Mouse (Mus musculus) myocyte (in vitro differentiated cells): ENCODE data around the gene Rimklb. TPM values are rescaled to one million over a fixed set of nuclear protein-coding genes. Genes with fewer than 3 reads are reported as not detected.
A peak's percentile ranks its signal among the peaks of the same experiment; 100 is the strongest.
"Not testable (repeated sequence)": the region's sequence is repeated elsewhere in the genome, so short reads cannot be mapped to it uniquely, and the experiment has no call there.

Source experiments
- H3K27me3 ChIP-seq: one replicate; pipeline ENCODE4 v1.6.1; 2011; ENCODE audit not compliant: control insufficient read depth, insufficient read depth, insufficient read length
- H3K36me3 ChIP-seq: one replicate; pipeline ENCODE4 v1.6.1; 2011; ENCODE audit not compliant: control insufficient read depth, insufficient read depth
- H3K4me2 ChIP-seq: one replicate; pipeline ENCODE4 v1.6.1; 2011; ENCODE audit warnings: low read depth, control low read depth
- H3K4me3 ChIP-seq: one replicate; pipeline ENCODE4 v1.5.1; 2011; ENCODE audit warnings: mild to moderate bottlenecking, control low read depth, moderate library complexity
- H3K79me2 ChIP-seq: one replicate; pipeline ENCODE4 v1.6.1; 2011; ENCODE audit not compliant: control insufficient read depth, insufficient read depth
- H3ac ChIP-seq: one replicate; pipeline ENCODE4 v1.6.1; 2011; ENCODE audit not compliant: control insufficient read depth, insufficient read length
- CEBPB ChIP-seq: IDR thresholded peaks from 2 replicates; pipeline ENCODE4 v1.6.1; 2011; ENCODE audit warnings: mild to moderate bottlenecking, moderate library complexity; ENCODE audit not compliant: poor library complexity, insufficient read depth, severe bottlenecking
- E2F4 ChIP-seq: IDR thresholded peaks from one replicate; pipeline ENCODE4 v1.6.1; 2011; ENCODE audit warnings: mild to moderate bottlenecking, control low read depth, moderate library complexity; ENCODE audit not compliant: insufficient read depth
- MAX ChIP-seq: IDR thresholded peaks from one replicate; pipeline ENCODE4 v1.6.1; 2011; ENCODE audit warnings: low read depth, mild to moderate bottlenecking, control low read depth
- MYOD1 ChIP-seq, 3 experiments: IDR thresholded peaks; one replicate each; pipeline ENCODE4 v1.6.1; 2011; ENCODE audit warnings: control low read depth in 2 of 3, low read depth in 2 of 3, mild to moderate bottlenecking in 2 of 3, moderate library complexity in 1 of 3; ENCODE audit not compliant: insufficient read length in 2 of 3, control insufficient read depth in 1 of 3
- MYOG ChIP-seq, 3 experiments: IDR thresholded peaks; one replicate each; pipeline ENCODE4 v1.6.1; 2011; ENCODE audit warnings: control low read depth in 2 of 3, low read depth in 2 of 3, mild to moderate bottlenecking in 2 of 3; ENCODE audit not compliant: insufficient read length in 2 of 3, control insufficient read depth in 1 of 3, insufficient read depth in 1 of 3
- POLR2A ChIP-seq: IDR thresholded peaks from one replicate; pipeline ENCODE4 v1.6.1; 2011; ENCODE audit warnings: low read depth, mild to moderate bottlenecking, control low read depth, moderate library complexity; ENCODE audit not compliant: insufficient read length
- POLR2AphosphoS2 ChIP-seq: IDR thresholded peaks from one replicate; pipeline ENCODE4 v1.6.1; 2011; ENCODE audit warnings: low read depth, control low read depth; ENCODE audit not compliant: insufficient read length
- REST ChIP-seq: IDR thresholded peaks from one replicate; pipeline ENCODE4 v1.6.1; 2011; ENCODE audit warnings: mild to moderate bottlenecking, control low read depth, moderate library complexity; ENCODE audit not compliant: insufficient read depth, insufficient read length
- SRF ChIP-seq: IDR thresholded peaks from one replicate; pipeline ENCODE4 v1.6.1; 2011; ENCODE audit warnings: low read depth; ENCODE audit not compliant: control insufficient read depth, insufficient read length
- TCF12 ChIP-seq: IDR thresholded peaks from one replicate; pipeline ENCODE4 v1.6.1; 2011; ENCODE audit warnings: mild to moderate bottlenecking, control low read depth; ENCODE audit not compliant: poor library complexity, insufficient read depth, severe bottlenecking
- TCF3 ChIP-seq: IDR thresholded peaks from one replicate; pipeline ENCODE4 v1.6.1; 2011; ENCODE audit warnings: low read depth, control low read depth; ENCODE audit not compliant: insufficient read length
- USF1 ChIP-seq: IDR thresholded peaks from one replicate; pipeline ENCODE4 v1.6.1; 2011; ENCODE audit warnings: low read depth, mild to moderate bottlenecking, control low read depth, moderate library complexity
- polyA plus RNA-seq: library from polyadenylated mRNA; unstranded; fragments of >200 nt; fragmentation: generic; extraction: Trizol; gene quantifications from one replicate; pipeline ENCODE4 v1.2.1, GENCODE M21; 2012; ENCODE audit warnings: missing spikeins

The Rimklb gene
- not detected for polyA plus RNA-seq

GRCm38 (mm10) chr6:122498661-122499060, at the start of gene Rimklb:
TSS of gene Rimklb (minus strand) at chr6:122498761.
- H3K4me2 ChIP-seq: no peak within 1 kb of the TSS
- H3ac ChIP-seq: no peak within 1 kb of the TSS
- H3K4me3 ChIP-seq: no peak within 1 kb of the TSS
- no peaks in the 10 kb centered on the region for H3K79me2 ChIP-seq
- peaks cover 16% of the 10 kb centered on the region for H3K27me3 ChIP-seq
- TF ChIP-seq USF1 (no peak), TCF12 (no peak), REST (no peak), SRF (no peak), TCF3 (no peak), MYOD1 (IDR thresholded peaks at IDR 0.05; ENCODE audit: control insufficient read depth in 1 of 3, insufficient read length in 2 of 3, low read depth in 2 of 3) (no peak), MYOG (IDR thresholded peaks at IDR 0.05; ENCODE audit: control insufficient read depth in 1 of 3, insufficient read depth in 1 of 3, insufficient read length in 2 of 3, low read depth in 2 of 3) (no peak), POLR2A (no peak)
- H3K36me3 ChIP-seq: no peaks in the 10 kb centered on the region

GRCm38 (mm10) chr6:122545948-122546347, 47.4 kb upstream of the Rimklb start:
- Histone ChIP-seq H3K36me3 (no peaks in the 10 kb centered on the region), H3K4me3 (no peak overlapping the region), H3K4me2 (peak overlapping the region; percentile 41), H3K27me3 (no peaks in the 10 kb centered on the region), H3ac (no peak overlapping the region), H3K79me2 (no peaks in the 10 kb centered on the region)
- TF ChIP-seq POLR2A (no peak), SRF (no peak), MAX (no peak), USF1 (no peak), POLR2AphosphoS2 (no peak), REST (no peak), MYOD1 (IDR thresholded peaks at IDR 0.05; ENCODE audit: control insufficient read depth in 1 of 3, insufficient read length in 2 of 3, low read depth in 2 of 3) (no peak), MYOG (IDR thresholded peaks at IDR 0.05; ENCODE audit: control insufficient read depth in 1 of 3, insufficient read depth in 1 of 3, insufficient read length in 2 of 3, low read depth in 2 of 3) (no peak), CEBPB (no peak)

GRCm38 (mm10) chr6:122545289-122545882, 46.8 kb upstream of the Rimklb start:
- Histone ChIP-seq H3K36me3 (no peaks in the 10 kb centered on the region), H3K4me2 (peak overlapping the region; percentile 41), H3K4me3 (no peak overlapping the region), H3K79me2 (no peaks in the 10 kb centered on the region), H3K27me3 (no peaks in the 10 kb centered on the region), H3ac (no peak overlapping the region)
- TF ChIP-seq CEBPB: peak; percentile 74; the same call in 1 of the 2 replicates
- TF ChIP-seq MAX: no peak

- no peaks in the 10 kb centered on the region for H3K79me2 ChIP-seq
- no peak overlapping the region for H3K4me3 ChIP-seq
- H3ac ChIP-seq: no peak overlapping the region
- no peaks in the 10 kb centered on the region for H3K36me3 ChIP-seq
- H3K4me2 ChIP-seq: peak overlapping the region; percentile 35
- no peaks in the 10 kb centered on the region for H3K27me3 ChIP-seq
- TF ChIP-seq E2F4 (no peak), SRF (no peak), MAX (no peak), MYOD1 (IDR thresholded peaks at IDR 0.05; ENCODE audit: control insufficient read depth in 1 of 3, insufficient read length in 2 of 3, low read depth in 2 of 3) (no peak), CEBPB (no peak), POLR2A (no peak), TCF12 (no peak), MYOG (IDR thresholded peaks at IDR 0.05; ENCODE audit: control insufficient read depth in 1 of 3, insufficient read depth in 1 of 3, insufficient read length in 2 of 3, low read depth in 2 of 3) (no peak), POLR2AphosphoS2 (no peak), USF1 (no peak), REST (no peak), TCF3 (no peak)
Observed at GRCm38 (mm10) chr6:122544672-122545071, 46.1 kb upstream of the Rimklb start.

- Histone ChIP-seq H3K36me3 (no peaks in the 10 kb centered on the region), H3K4me3 (no peak overlapping the region), H3K79me2 (no peaks in the 10 kb centered on the region), H3K27me3 (no peaks in the 10 kb centered on the region), H3K4me2 (no peak overlapping the region), H3ac (no peak overlapping the region)
- TF ChIP-seq TCF3 (no peak), E2F4 (no peak), TCF12 (no peak), SRF (no peak)
Observed at GRCm38 (mm10) chr6:122543574-122543973, 45.0 kb upstream of the Rimklb start.

GRCm38 (mm10) chr6:122542459-122542858, 43.9 kb upstream of the Rimklb start:
- not testable (repeated sequence) for H3K4me2 ChIP-seq, H3ac ChIP-seq, H3K36me3 ChIP-seq, H3K79me2 ChIP-seq, H3K4me3 ChIP-seq, H3K27me3 ChIP-seq
